Mouse (Mus musculus): ENCODE measurements around the gene Fam118b. TPM values are rescaled to one million over a fixed set of nuclear protein-coding genes. Genes with fewer than 3 reads are reported as not detected.

Fam118b gene
- polyA plus RNA-seq, 1 experiment, result 3.5 TPM

DNA sequence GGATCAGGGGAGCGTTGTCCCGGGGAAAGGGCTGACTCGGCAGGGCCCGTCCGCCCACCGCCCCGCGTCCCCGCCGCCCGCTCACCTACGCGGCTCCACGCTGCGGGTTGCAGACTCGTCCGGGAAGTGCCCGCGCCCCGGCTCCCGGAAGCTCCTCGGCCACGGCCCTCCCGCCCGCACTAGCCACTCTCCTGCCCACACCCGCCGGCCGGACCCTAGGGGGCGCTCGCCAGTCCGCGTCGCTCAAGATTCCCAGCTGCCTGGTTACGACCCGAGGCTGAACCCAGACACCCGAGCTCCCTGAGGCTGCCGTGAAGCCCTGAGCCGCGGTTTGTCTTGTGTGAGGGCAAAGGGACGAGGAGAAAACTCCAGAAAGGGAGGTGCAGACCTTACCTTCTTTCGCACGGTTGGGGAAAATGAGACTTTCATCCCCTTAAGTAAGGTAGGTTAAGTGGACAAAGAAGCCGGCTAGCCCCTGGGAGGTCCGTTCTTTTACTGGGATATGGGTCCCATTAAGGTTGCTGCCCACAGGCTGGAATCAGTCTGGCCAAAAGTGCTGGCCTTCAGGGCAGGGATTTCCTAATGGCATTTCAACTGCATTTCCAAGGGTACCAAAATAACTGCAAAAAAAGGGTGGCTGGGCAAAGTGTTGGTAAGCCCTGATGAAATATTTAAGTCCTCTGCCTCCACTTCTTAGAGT lies 67.7 kb downstream of the Fam118b start, which contains the start of the genes Srpr and Tirap:
Srpr (plus strand) TSS at position 404 of the 700 bp plus-strand sequence.
Tirap (minus strand) TSS at position 520 of the 700 bp plus-strand sequence.
- no peaks in the 10 kb centered on the region for H3K9me3 ChIP-seq
- H3K27me3 ChIP-seq (replicated peaks), result no peaks in the 10 kb centered on the region
- H3K4me3 ChIP-seq (replicated peaks), result peak within 1 kb of the TSS; percentile 95
- H3K4me1 ChIP-seq, result peaks cover 59% of the 10 kb centered on the region
- H3K36me3 ChIP-seq (replicated peaks; ENCODE audit: low read length), result peaks cover 29% of the 10 kb centered on the region
- TF ChIP-seq FLI1 (IDR thresholded peaks at IDR 0.05; ENCODE audit: low read length), result no peak
- no peak for TF ChIP-seq GATA1 (IDR thresholded peaks at IDR 0.05; ENCODE audit: borderline replicate concordance, low read length)

- TF ChIP-seq FLI1 (IDR thresholded peaks at IDR 0.05; ENCODE audit: low read length), result no peak
- TF ChIP-seq GATA1 (IDR thresholded peaks at IDR 0.05; ENCODE audit: borderline replicate concordance, low read length), result no peak
- Histone ChIP-seq H3K27me3 (replicated peaks) (no peaks in the 10 kb centered on the region), H3K4me3 (replicated peaks) (peak overlapping the region; percentile 95), H3K4me1 (peaks cover 52% of the 10 kb centered on the region), H3K36me3 (replicated peaks; ENCODE audit: low read length) (peaks cover 21% of the 10 kb centered on the region), H3K9me3 (no peaks in the 10 kb centered on the region)
These were observed 68.4 kb downstream of the Fam118b start for GRCm38 (mm10) chr9:35198945-35199771.

- Histone ChIP-seq H3K4me1 (peaks cover 48% of the 10 kb centered on the region), H3K9me3 (no peaks in the 10 kb centered on the region), H3K36me3 (replicated peaks; ENCODE audit: low read length) (peaks cover 15% of the 10 kb centered on the region), H3K4me3 (replicated peaks) (peak overlapping the region; percentile 9), H3K27me3 (replicated peaks) (no peaks in the 10 kb centered on the region)
- TF ChIP-seq GATA1 (IDR thresholded peaks at IDR 0.05; ENCODE audit: borderline replicate concordance, low read length), result no peak
- TF ChIP-seq FLI1 (IDR thresholded peaks at IDR 0.05; ENCODE audit: low read length), result no peak
These were observed 69.3 kb downstream of the Fam118b start for GRCm38 (mm10) chr9:35198351-35198750.

DNA sequence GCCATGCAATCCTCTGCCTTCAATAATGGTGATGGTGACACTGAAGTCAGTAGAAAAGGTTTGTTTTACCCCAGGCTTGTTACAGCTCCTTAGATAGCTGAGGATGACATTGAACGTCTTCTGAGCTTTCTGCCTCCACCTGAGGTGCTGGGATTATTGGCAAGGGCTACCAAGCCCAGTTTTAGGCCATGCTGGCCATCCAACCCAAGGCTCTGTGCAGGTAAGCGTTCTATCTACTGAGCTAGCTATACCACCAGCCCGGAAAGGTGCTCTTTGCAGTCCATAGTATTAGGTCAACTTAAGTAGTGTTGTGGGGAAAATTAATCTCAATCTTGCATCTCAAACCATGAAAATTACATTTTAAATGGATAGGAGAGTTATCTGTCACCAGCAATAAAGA lies 70.0 kb downstream of the Fam118b start:
- Histone ChIP-seq H3K4me1 (peaks cover 46% of the 10 kb centered on the region), H3K27me3 (replicated peaks) (no peaks in the 10 kb centered on the region), H3K36me3 (replicated peaks; ENCODE audit: low read length) (peaks cover 20% of the 10 kb centered on the region), H3K4me3 (replicated peaks) (no peak overlapping the region), H3K9me3 (no peaks in the 10 kb centered on the region)
- no peak for TF ChIP-seq GATA1 (IDR thresholded peaks at IDR 0.05; ENCODE audit: borderline replicate concordance, low read length)

GRCm38 (mm10) chr9:35194048-35194447 lies 73.6 kb downstream of the Fam118b start:
- TF ChIP-seq FLI1 (IDR thresholded peaks at IDR 0.05; ENCODE audit: low read length) (no peak), GATA1 (IDR thresholded peaks at IDR 0.05; ENCODE audit: borderline replicate concordance, low read length) (no peak)
- Histone ChIP-seq H3K4me3 (replicated peaks) (no peak overlapping the region), H3K27me3 (replicated peaks) (no peaks in the 10 kb centered on the region), H3K36me3 (replicated peaks; ENCODE audit: low read length) (peaks cover 48% of the 10 kb centered on the region), H3K4me1 (peaks cover 18% of the 10 kb centered on the region), H3K9me3 (no peaks in the 10 kb centered on the region)

- Histone ChIP-seq H3K36me3 (replicated peaks; ENCODE audit: low read length) (peaks cover 58% of the 10 kb centered on the region), H3K27me3 (replicated peaks) (no peaks in the 10 kb centered on the region), H3K4me3 (replicated peaks) (no peak overlapping the region), H3K9me3 (no peaks in the 10 kb centered on the region), H3K4me1 (peaks cover 10% of the 10 kb centered on the region; the same call in 1 of the 2 replicates)
- no peak for TF ChIP-seq GATA1 (IDR thresholded peaks at IDR 0.05; ENCODE audit: borderline replicate concordance, low read length)
- TF ChIP-seq FLI1 (IDR thresholded peaks at IDR 0.05; ENCODE audit: low read length), result no peak
These were observed 74.5 kb downstream of the Fam118b start for GRCm38 (mm10) chr9:35192983-35193542.

DNA sequence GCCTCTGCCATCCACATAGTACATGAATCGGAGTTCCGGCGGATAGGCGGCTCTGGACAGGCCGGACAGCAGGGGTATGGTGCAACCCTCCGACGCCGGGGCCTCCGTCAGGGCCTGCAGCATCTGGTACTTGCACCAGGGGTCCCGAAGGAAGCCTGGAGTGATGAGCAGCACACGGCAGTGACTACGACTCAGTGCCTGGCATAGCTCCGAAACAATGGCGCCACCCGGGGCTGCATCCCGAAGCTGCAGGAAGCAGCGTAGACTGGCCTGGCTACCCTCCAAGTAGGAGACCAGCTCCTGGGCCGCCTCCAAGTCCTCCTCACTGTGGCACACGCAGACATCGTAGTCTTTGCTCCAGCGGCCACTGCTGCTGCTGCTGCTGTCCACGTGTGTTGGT lies 78.9 kb downstream of the Fam118b start:
- TF ChIP-seq GATA1 (IDR thresholded peaks at IDR 0.05; ENCODE audit: borderline replicate concordance, low read length), result no peak
- TF ChIP-seq FLI1 (IDR thresholded peaks at IDR 0.05; ENCODE audit: low read length), result no peak

DNA sequence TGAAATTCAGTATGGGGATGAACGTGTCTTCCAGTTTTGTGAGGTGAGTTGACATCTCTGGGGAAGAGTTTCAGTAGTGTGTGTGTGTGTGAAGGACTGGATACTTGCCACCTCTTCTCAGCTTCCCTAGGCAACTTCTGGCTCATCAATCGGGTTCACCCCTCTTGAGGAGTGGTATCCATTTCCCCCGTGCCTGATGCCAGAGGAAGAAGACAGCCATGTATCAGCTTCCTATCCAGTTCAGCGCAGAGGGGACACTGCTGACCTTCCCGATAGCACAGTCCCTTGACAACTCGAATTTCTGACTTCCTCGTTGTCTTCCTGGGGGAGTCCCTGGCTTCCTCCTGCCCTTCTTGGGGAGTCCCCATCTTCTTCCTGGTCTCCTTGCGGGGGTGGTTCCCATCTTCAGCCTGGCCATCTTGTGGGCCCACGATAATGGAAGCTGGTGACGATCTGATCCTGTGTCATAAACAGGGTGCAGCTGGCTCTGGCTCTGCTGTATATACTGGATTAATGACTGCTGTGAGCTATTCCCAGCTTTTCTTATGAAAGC lies 80.2 kb downstream of the Fam118b start:
- Histone ChIP-seq H3K27me3 (replicated peaks) (no peaks in the 10 kb centered on the region), H3K36me3 (replicated peaks; ENCODE audit: low read length) (peaks cover 54% of the 10 kb centered on the region), H3K4me3 (replicated peaks) (no peak overlapping the region), H3K4me1 (peaks cover 22% of the 10 kb centered on the region), H3K9me3 (no peaks in the 10 kb centered on the region)
- TF ChIP-seq GATA1 (IDR thresholded peaks at IDR 0.05; ENCODE audit: borderline replicate concordance, low read length) (no peak), FLI1 (IDR thresholded peaks at IDR 0.05; ENCODE audit: low read length) (no peak)

More for the DNA sequence above, 78.9 kb downstream of the Fam118b start:
- no peak overlapping the region for H3K4me3 ChIP-seq (replicated peaks)
- no peaks in the 10 kb centered on the region for H3K9me3 ChIP-seq
- peaks cover 61% of the 10 kb centered on the region for H3K36me3 ChIP-seq (replicated peaks; ENCODE audit: low read length)
- H3K27me3 ChIP-seq (replicated peaks), result no peaks in the 10 kb centered on the region
- H3K4me1 ChIP-seq, result peaks cover 16% of the 10 kb centered on the region

DNA sequence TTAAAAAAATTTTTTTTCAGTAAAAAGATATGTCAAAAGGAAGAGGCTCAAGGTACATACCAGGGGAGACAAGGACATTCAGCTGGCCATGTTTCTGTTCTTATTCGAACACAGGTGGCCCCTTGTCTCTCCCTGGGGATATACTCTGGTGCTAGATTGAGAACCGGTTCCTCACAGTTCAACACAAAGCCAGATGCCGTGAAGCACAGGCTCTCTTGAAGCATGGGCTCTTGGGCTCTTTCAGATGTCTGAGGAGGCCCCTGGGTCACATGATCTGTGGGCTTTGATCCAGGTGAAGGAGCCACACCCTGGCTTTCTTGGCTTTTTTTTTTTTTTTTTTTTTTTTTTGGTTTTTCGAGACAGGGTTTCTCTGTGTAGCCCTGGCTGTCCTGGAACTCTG lies 81.2 kb downstream of the Fam118b start:
- no peaks in the 10 kb centered on the region for H3K9me3 ChIP-seq

More for the DNA sequence above, 81.2 kb downstream of the Fam118b start:
- Histone ChIP-seq H3K36me3 (replicated peaks; ENCODE audit: low read length) (peaks cover 49% of the 10 kb centered on the region), H3K4me3 (replicated peaks) (no peak overlapping the region), H3K4me1 (peaks cover 23% of the 10 kb centered on the region), H3K27me3 (replicated peaks) (no peaks in the 10 kb centered on the region)
- TF ChIP-seq FLI1 (IDR thresholded peaks at IDR 0.05; ENCODE audit: low read length) (no peak), GATA1 (IDR thresholded peaks at IDR 0.05; ENCODE audit: borderline replicate concordance, low read length) (no peak)

Measured in megakaryocyte, embryonic 14.5 days (primary cell).